Mouse (Mus musculus) limb, embryonic 14.5 days (tissue): Measurements from ENCODE around the gene Slc13a2. TPM values are rescaled to one million over a fixed set of nuclear protein-coding genes. Genes with fewer than 3 reads are reported as not detected.

Experiments
- ATAC-seq: fragments of 200-750 bp; cut with Nextera tagmentation; 2 replicates; pipeline ENCODE4 v1.8.0; 2017; ENCODE audit warnings: low read depth, moderate number of reproducible peaks, moderate TSS enrichment; ENCODE audit not compliant: low FRiP score
- DNase-seq: peaks from one replicate; pipeline ENCODE4 v3.0.0-alpha.2; 2015; ENCODE audit warnings: low spot score
- H3K27ac ChIP-seq: fragments of 300-500 bp; sonication (generic); replicated peaks from 2 replicates; pipeline ENCODE4 v1.5.1; 2014; ENCODE audit warnings: low read depth, mild to moderate bottlenecking, low read length, moderate library complexity, mixed read lengths
- H3K27me3 ChIP-seq: fragments of 300-500 bp; sonication (generic); 2 replicates; pipeline ENCODE4 v1.6.1; 2014; ENCODE audit warnings: low read length, mixed read lengths; ENCODE audit not compliant: control insufficient read depth, insufficient read depth
- H3K36me3 ChIP-seq: fragments of 300-500 bp; sonication (generic); 2 replicates; pipeline ENCODE4 v1.6.1; 2014; ENCODE audit warnings: mild to moderate bottlenecking, low read length, moderate library complexity, mixed read lengths; ENCODE audit not compliant: control insufficient read depth, insufficient read depth
- H3K4me1 ChIP-seq: fragments of 300-500 bp; sonication (generic); 2 replicates; pipeline ENCODE4 v1.6.1; 2014; ENCODE audit warnings: antibody characterized with exemption, low read length, mixed read lengths; ENCODE audit not compliant: control insufficient read depth, insufficient read depth
- H3K4me2 ChIP-seq: fragments of 300-500 bp; sonication (generic); replicated peaks from 2 replicates; pipeline ENCODE4 v1.6.1; 2014; ENCODE audit warnings: low read depth, mild to moderate bottlenecking, low read length, moderate library complexity; ENCODE audit not compliant: severe bottlenecking
- H3K4me3 ChIP-seq: fragments of 300-500 bp; sonication (generic); replicated peaks from 2 replicates; pipeline ENCODE4 v1.5.1; 2014; ENCODE audit warnings: low read length
- H3K9ac ChIP-seq: fragments of 300-500 bp; sonication (generic); 2 replicates; pipeline ENCODE4 v1.6.1; 2014; ENCODE audit warnings: mild to moderate bottlenecking, low read depth, low read length, moderate library complexity; ENCODE audit not compliant: severe bottlenecking
- H3K9me3 ChIP-seq: fragments of 300-500 bp; sonication (generic); 2 replicates; pipeline ENCODE4 v1.6.1; 2016; ENCODE audit warnings: low read length; ENCODE audit not compliant: control insufficient read depth
- POLR2A ChIP-seq: fragments of 200-500 bp; IDR thresholded peaks from 2 replicates; pipeline ENCODE4 v1.8.0; 2012; ENCODE audit warnings: inconsistent platforms, mild to moderate bottlenecking, moderate library complexity, borderline replicate concordance; ENCODE audit not compliant: insufficient read depth, insufficient read length; ENCODE audit errors: extremely low read depth
- WGBS: fragments of 180-500 bp; shearing (Covaris S2); extraction: QIAGEN DNeasy Blood & Tissue Kit; methylation state at CpG from one replicate; pipeline ENCODE4 v1.1.7; 2014; 5-methylcytosine and 5-hydroxymethylcytosine counted together
- polyA plus RNA-seq, 2 experiments: library from polyadenylated mRNA; depleted of rRNA in 1 of 2; stranded (reverse) in 1 of 2; unstranded in 1 of 2; fragments of >200 nt; fragmentation: Nextera tagmentation in 1 of 2; extraction: Ambion mirVana in 1 of 2; gene quantifications; 2 replicates each; pipeline versions ENCODE4 v1.2.1 to v1.2.3; 2012 to 2014

The Slc13a2 gene
- polyA plus RNA-seq, 2 experiments, result 0.03 to 0.10 TPM

DNA sequence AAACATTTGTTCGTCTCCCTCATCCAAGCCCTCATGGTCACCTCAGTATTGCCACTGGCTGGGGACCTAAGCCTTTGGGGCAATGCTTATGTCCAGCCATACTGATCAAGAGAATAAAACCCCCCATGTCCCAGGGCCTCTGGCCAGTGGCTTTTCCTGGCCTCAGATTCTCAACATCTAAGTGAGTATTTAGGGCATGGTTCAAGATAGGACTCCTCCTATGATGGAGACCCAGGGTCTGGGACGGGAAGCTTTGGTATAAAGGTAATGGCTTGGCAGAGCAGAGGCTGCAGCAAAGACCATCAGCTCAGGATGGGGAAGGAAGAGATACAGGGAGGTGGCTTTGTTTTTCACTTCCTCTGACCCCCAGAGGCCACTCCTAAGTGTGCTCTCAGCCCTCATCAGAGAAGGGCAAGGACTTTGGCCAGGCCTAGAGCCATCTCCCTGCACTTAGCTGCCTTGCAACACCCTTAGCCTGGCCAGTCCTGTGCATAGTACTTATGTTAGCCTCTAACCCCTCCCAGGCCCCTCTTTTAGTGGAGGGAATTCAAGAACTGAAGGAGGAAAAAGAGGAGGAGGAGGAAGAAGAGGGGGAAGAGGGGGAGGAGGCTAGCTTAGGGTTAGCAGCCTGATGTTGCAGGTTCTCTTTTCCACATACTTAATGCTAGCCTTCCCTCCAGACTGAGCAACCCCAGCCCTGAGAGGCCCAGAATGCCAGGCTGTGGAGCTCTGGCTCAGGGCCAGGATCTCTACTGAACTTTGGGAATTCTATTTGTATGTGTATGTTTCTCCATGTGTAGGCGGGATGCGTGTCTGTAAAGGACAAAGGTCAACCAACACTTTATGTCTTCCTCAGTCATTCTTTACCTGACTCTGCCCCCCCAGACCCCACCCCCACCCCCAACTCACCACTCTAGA lies 72.3 kb downstream of the Slc13a2 start:
- Histone ChIP-seq H3K4me1 (peaks cover 17% of the 10 kb centered on the region), H3K27ac (no peak overlapping the region), H3K36me3 (peaks cover 27% of the 10 kb centered on the region), H3K4me2 (no peak overlapping the region), H3K27me3 (no peaks in the 10 kb centered on the region), H3K4me3 (no peak overlapping the region), H3K9me3 (no peaks in the 10 kb centered on the region), H3K9ac (no peak overlapping the region)
- WGBS, result 80% methylated on average over 4 of the region's 4 CpGs
- no peak for TF ChIP-seq POLR2A
- no peak for DNase-seq
- no peak for ATAC-seq

DNA sequence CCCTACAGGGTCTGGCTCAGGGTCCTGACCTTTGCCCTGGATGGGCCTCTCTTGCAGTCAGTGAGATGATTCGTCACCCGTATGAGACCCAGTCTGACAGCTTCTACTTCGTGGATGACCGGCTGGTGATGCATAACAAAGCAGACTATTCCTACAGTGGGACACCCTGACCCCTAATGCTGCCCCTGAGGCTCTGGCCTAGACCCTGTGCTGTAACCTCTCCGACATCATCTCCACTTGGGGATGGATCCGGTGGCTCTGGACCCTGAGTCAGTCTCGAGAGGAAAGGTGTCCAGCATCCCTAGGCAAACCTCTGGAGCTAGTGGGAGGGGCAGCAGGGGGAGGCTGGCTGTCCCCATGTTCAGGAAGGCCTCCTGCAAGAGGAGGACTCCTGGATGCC lies 73.5 kb downstream of the Slc13a2 start:
- H3K4me1 ChIP-seq, result peaks cover 24% of the 10 kb centered on the region
- no peak for TF ChIP-seq POLR2A
- WGBS, result 67% methylated on average over 7 of the region's 7 CpGs

DNA sequence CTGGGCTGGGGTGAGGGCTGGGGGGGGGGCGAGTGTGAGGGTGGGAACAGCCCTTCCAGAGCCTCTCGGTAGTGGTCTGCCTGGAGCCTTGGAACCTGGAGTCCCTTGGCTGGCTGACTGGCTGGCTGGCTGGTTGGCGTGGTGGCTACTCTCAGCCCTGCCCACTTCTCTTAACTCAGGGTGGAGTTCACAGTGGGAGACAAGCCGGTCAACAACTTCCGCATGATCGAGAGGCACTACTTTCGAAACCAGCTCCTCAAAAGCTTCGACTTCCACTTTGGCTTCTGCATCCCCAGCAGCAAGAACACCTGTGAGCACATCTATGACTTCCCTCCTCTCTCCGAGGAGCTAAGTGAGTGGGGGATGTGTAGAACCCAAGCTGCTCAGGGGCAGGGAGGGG lies 74.1 kb downstream of the Slc13a2 start:
- no peak for DNase-seq
- Histone ChIP-seq H3K9ac (no peak overlapping the region), H3K27me3 (no peaks in the 10 kb centered on the region), H3K27ac (no peak overlapping the region), H3K9me3 (no peaks in the 10 kb centered on the region), H3K4me3 (no peak overlapping the region), H3K4me1 (peaks cover 26% of the 10 kb centered on the region), H3K36me3 (peaks cover 27% of the 10 kb centered on the region), H3K4me2 (no peak overlapping the region)
- ATAC-seq, result no peak
- 79% methylated on average over 7 of the region's 9 CpGs for WGBS
- TF ChIP-seq POLR2A, result no peak

More for the DNA sequence above, 73.5 kb downstream of the Slc13a2 start:
- Histone ChIP-seq H3K27ac (no peak overlapping the region), H3K9ac (no peak overlapping the region), H3K36me3 (peaks cover 27% of the 10 kb centered on the region), H3K27me3 (no peaks in the 10 kb centered on the region), H3K4me3 (no peak overlapping the region), H3K4me2 (no peak overlapping the region), H3K9me3 (no peaks in the 10 kb centered on the region)
- ATAC-seq, result no peak
- no peak for DNase-seq

Other genes starting within 250 kb of the Slc13a2 start
- gene Nek8, start 245.5 kb downstream of the Slc13a2 start, polyA plus RNA-seq (2012; rRNA removed), result 38.3 and 46.4 TPM in 2 replicates
- 11.9 and 17.2 TPM in 2 replicates for gene Nek8, start 245.5 kb downstream of the Slc13a2 start, polyA plus RNA-seq (2014; fragmentation: Nextera tagmentation; extraction: Ambion mirVana)
- gene Tlcd1, start 245.5 kb downstream of the Slc13a2 start, polyA plus RNA-seq (2012; rRNA removed), result 43.3 and 48.4 TPM in 2 replicates
- 19.4 and 21.4 TPM in 2 replicates for gene Tlcd1, start 245.5 kb downstream of the Slc13a2 start, polyA plus RNA-seq (2014; fragmentation: Nextera tagmentation; extraction: Ambion mirVana)
- gene Rpl23a, start 238.6 kb downstream of the Slc13a2 start, polyA plus RNA-seq (2012; rRNA removed), result 1,666 and 3,231 TPM in 2 replicates
- 1,710 and 1,819 TPM in 2 replicates for gene Rpl23a, start 238.6 kb downstream of the Slc13a2 start, polyA plus RNA-seq (2014; fragmentation: Nextera tagmentation; extraction: Ambion mirVana)
- 163 and 228 TPM in 2 replicates for gene Rab34, start 233.8 kb downstream of the Slc13a2 start, polyA plus RNA-seq (2012; rRNA removed)
- gene Rab34, start 233.8 kb downstream of the Slc13a2 start, polyA plus RNA-seq (2014; fragmentation: Nextera tagmentation; extraction: Ambion mirVana), result 171 and 181 TPM in 2 replicates
- gene Proca1, start 228.8 kb downstream of the Slc13a2 start, polyA plus RNA-seq (2012; rRNA removed), result 1.7 and 1.9 TPM in 2 replicates
- 2.1 and 3.2 TPM in 2 replicates for gene Proca1, start 228.8 kb downstream of the Slc13a2 start, polyA plus RNA-seq (2014; fragmentation: Nextera tagmentation; extraction: Ambion mirVana)
- 125 and 140 TPM in 2 replicates for gene Sdf2, start 176.5 kb downstream of the Slc13a2 start, polyA plus RNA-seq (2012; rRNA removed)
- 93.8 and 107 TPM in 2 replicates for gene Sdf2, start 176.5 kb downstream of the Slc13a2 start, polyA plus RNA-seq (2014; fragmentation: Nextera tagmentation; extraction: Ambion mirVana)
- 30.6 and 31.4 TPM in 2 replicates for gene Supt6, start 176.2 kb downstream of the Slc13a2 start, polyA plus RNA-seq (2012; rRNA removed)
- gene Supt6, start 176.2 kb downstream of the Slc13a2 start, polyA plus RNA-seq (2014; fragmentation: Nextera tagmentation; extraction: Ambion mirVana), result 27.7 and 30.8 TPM in 2 replicates
- gene 2610507B11Rik, start 160.5 kb downstream of the Slc13a2 start, polyA plus RNA-seq (2012; rRNA removed), result 58.7 and 61.7 TPM in 2 replicates
- 72.6 and 82.1 TPM in 2 replicates for gene 2610507B11Rik, start 160.5 kb downstream of the Slc13a2 start, polyA plus RNA-seq (2014; fragmentation: Nextera tagmentation; extraction: Ambion mirVana)
- gene BC030499, start 131.4 kb downstream of the Slc13a2 start, polyA plus RNA-seq (2012; rRNA removed), result 0.40 and 0.58 TPM in 2 replicates
- gene BC030499, start 131.4 kb downstream of the Slc13a2 start, polyA plus RNA-seq (2014; fragmentation: Nextera tagmentation; extraction: Ambion mirVana), result 0.21 and 0.23 TPM in 2 replicates
- 56.6 and 57.3 TPM in 2 replicates for gene Spag5, start 120.7 kb downstream of the Slc13a2 start, polyA plus RNA-seq (2012; rRNA removed)
- gene Spag5, start 120.7 kb downstream of the Slc13a2 start, polyA plus RNA-seq (2014; fragmentation: Nextera tagmentation; extraction: Ambion mirVana), result 28.7 and 31.2 TPM in 2 replicates
- gene Aldoc, start 99.2 kb downstream of the Slc13a2 start, polyA plus RNA-seq (2012; rRNA removed), result 9.2 and 11.9 TPM in 2 replicates
- gene Aldoc, start 99.2 kb downstream of the Slc13a2 start, polyA plus RNA-seq (2014; fragmentation: Nextera tagmentation; extraction: Ambion mirVana), result 8.3 and 11.3 TPM in 2 replicates
- gene Pigs, start 93.8 kb downstream of the Slc13a2 start, polyA plus RNA-seq (2012; rRNA removed), result 95.5 and 135 TPM in 2 replicates
- gene Pigs, start 93.8 kb downstream of the Slc13a2 start, polyA plus RNA-seq (2014; fragmentation: Nextera tagmentation; extraction: Ambion mirVana), result 79.7 and 88.4 TPM in 2 replicates
- gene Unc119, start 78.7 kb downstream of the Slc13a2 start, polyA plus RNA-seq (2012; rRNA removed), result 114 and 143 TPM in 2 replicates
- gene Unc119, start 78.7 kb downstream of the Slc13a2 start, polyA plus RNA-seq (2014; fragmentation: Nextera tagmentation; extraction: Ambion mirVana), result 55.7 and 66.9 TPM in 2 replicates
- gene Foxn1, start 35.7 kb downstream of the Slc13a2 start, polyA plus RNA-seq (2012; rRNA removed), result 0.96 and 1.1 TPM in 2 replicates
- 1.9 and 2.0 TPM in 2 replicates for gene Foxn1, start 35.7 kb downstream of the Slc13a2 start, polyA plus RNA-seq (2014; fragmentation: Nextera tagmentation; extraction: Ambion mirVana)
- gene Slc46a1, start 43.5 kb upstream of the Slc13a2 start, polyA plus RNA-seq (2012; rRNA removed), result 14.8 and 20.9 TPM in 2 replicates
- 19.9 and 20.3 TPM in 2 replicates for gene Slc46a1, start 43.5 kb upstream of the Slc13a2 start, polyA plus RNA-seq (2014; fragmentation: Nextera tagmentation; extraction: Ambion mirVana)
- 2.1 TPM in 2 replicates for gene Sarm1, start 75.5 kb upstream of the Slc13a2 start, polyA plus RNA-seq (2012; rRNA removed)
- gene Sarm1, start 75.5 kb upstream of the Slc13a2 start, polyA plus RNA-seq (2014; fragmentation: Nextera tagmentation; extraction: Ambion mirVana), result 1.7 and 2.6 TPM in 2 replicates
- 1.3 and 1.5 TPM in 2 replicates for gene Vtn, start 76.9 kb upstream of the Slc13a2 start, polyA plus RNA-seq (2012; rRNA removed)
- gene Vtn, start 76.9 kb upstream of the Slc13a2 start, polyA plus RNA-seq (2014; fragmentation: Nextera tagmentation; extraction: Ambion mirVana), result 0.41 and 0.43 TPM in 2 replicates
- not detected in 2 replicates for gene Sebox, start 81.2 kb upstream of the Slc13a2 start, polyA plus RNA-seq (2012; rRNA removed)
- not detected in 2 replicates for gene Sebox, start 81.2 kb upstream of the Slc13a2 start, polyA plus RNA-seq (2014; fragmentation: Nextera tagmentation; extraction: Ambion mirVana)
- gene Tmem199, start 90.0 kb upstream of the Slc13a2 start, polyA plus RNA-seq (2012; rRNA removed), result 30.2 and 39.8 TPM in 2 replicates
- gene Tmem199, start 90.0 kb upstream of the Slc13a2 start, polyA plus RNA-seq (2014; fragmentation: Nextera tagmentation; extraction: Ambion mirVana), result 39.7 and 40.1 TPM in 2 replicates
- 110 and 111 TPM in 2 replicates for gene Poldip2, start 90.0 kb upstream of the Slc13a2 start, polyA plus RNA-seq (2012; rRNA removed)
- gene Poldip2, start 90.0 kb upstream of the Slc13a2 start, polyA plus RNA-seq (2014; fragmentation: Nextera tagmentation; extraction: Ambion mirVana), result 164 and 166 TPM in 2 replicates
- gene Tnfaip1, start 114.1 kb upstream of the Slc13a2 start, polyA plus RNA-seq (2012; rRNA removed), result 55.7 and 58.5 TPM in 2 replicates
- 83.4 and 87.0 TPM in 2 replicates for gene Tnfaip1, start 114.1 kb upstream of the Slc13a2 start, polyA plus RNA-seq (2014; fragmentation: Nextera tagmentation; extraction: Ambion mirVana)
- gene Ift20, start 114.1 kb upstream of the Slc13a2 start, polyA plus RNA-seq (2012; rRNA removed), result 105 and 133 TPM in 2 replicates
- 176 and 185 TPM in 2 replicates for gene Ift20, start 114.1 kb upstream of the Slc13a2 start, polyA plus RNA-seq (2014; fragmentation: Nextera tagmentation; extraction: Ambion mirVana)
- gene Tmem97, start 128.6 kb upstream of the Slc13a2 start, polyA plus RNA-seq (2012; rRNA removed), result 42.6 and 44.5 TPM in 2 replicates
- gene Tmem97, start 128.6 kb upstream of the Slc13a2 start, polyA plus RNA-seq (2014; fragmentation: Nextera tagmentation; extraction: Ambion mirVana), result 82.9 and 103 TPM in 2 replicates